Mouse (Mus musculus) lung, postnatal 14 days (tissue): ENCODE data around the gene Tgfbr3l.
A peak's percentile ranks its signal among the peaks of the same experiment; 100 is the strongest.
"Not testable (repeated sequence)": the region's sequence is repeated elsewhere in the genome, so short reads cannot be mapped to it uniquely, and the experiment has no call there.

Source experiments
- DNase-seq: peaks from one replicate; pipeline ENCODE4 v3.0.0; 2021

The Tgfbr3l gene

GRCm38 (mm10) chr8:4238434-4239192 lies 9.4 kb upstream of the Tgfbr3l start, which contains the start of the genes Map2k7 and Gm49320:
Gene Map2k7 (plus strand): TSS chr8:4238740.
Gene Gm49320 (plus strand): TSS chr8:4238865.
- DNase-seq, result peak; percentile 100

- DNase-seq, result no peak
Observed at GRCm38 (mm10) chr8:4239193-4239890, 8.7 kb upstream of the Tgfbr3l start.

GRCm38 (mm10) chr8:4245061-4245460 lies 3.0 kb upstream of the Tgfbr3l start:
- no peak for DNase-seq

- DNase-seq, result no peak
Observed at GRCm38 (mm10) chr8:4245737-4246136, 2.3 kb upstream of the Tgfbr3l start.

GRCm38 (mm10) chr8:4247241-4247640 lies 773 bp upstream of the Tgfbr3l start:
- no peak for DNase-seq

- no peak for DNase-seq
Observed at GRCm38 (mm10) chr8:4249213-4249612, 1.2 kb downstream of the Tgfbr3l start.

GRCm38 (mm10) chr8:4250306-4250970 lies 2.4 kb downstream of the Tgfbr3l start:
- DNase-seq, result peak; percentile 89

- no peak for DNase-seq
Observed at GRCm38 (mm10) chr8:4252116-4252760, 4.2 kb downstream of the Tgfbr3l start.

- DNase-seq, result peak; percentile 97
Observed at GRCm38 (mm10) chr8:4252934-4253841, 5.2 kb downstream of the Tgfbr3l start, which contains the start of gene Snapc2. Gene Snapc2 (plus strand): TSS chr8:4253080.

- DNase-seq, result peak; percentile 33
Observed at GRCm38 (mm10) chr8:4254001-4254400, 6.0 kb downstream of the Tgfbr3l start.

- not testable (repeated sequence) for DNase-seq
Observed at GRCm38 (mm10) chr8:4255471-4255870, 7.5 kb downstream of the Tgfbr3l start.

GRCm38 (mm10) chr8:4256911-4257310 lies 8.9 kb downstream of the Tgfbr3l start:
- DNase-seq, result no peak

GRCm38 (mm10) chr8:4257350-4257749 lies 9.3 kb downstream of the Tgfbr3l start:
- DNase-seq, result no peak

- DNase-seq, result peak; percentile 83
Observed at GRCm38 (mm10) chr8:4258233-4258632, 10.2 kb downstream of the Tgfbr3l start.

- DNase-seq, result no peak
Observed at GRCm38 (mm10) chr8:4258678-4259077, 10.7 kb downstream of the Tgfbr3l start.

- peak; percentile 98 for DNase-seq
Observed at GRCm38 (mm10) chr8:4259125-4259804, 11.3 kb downstream of the Tgfbr3l start, which contains the start of gene Ctxn1. Gene Ctxn1 (minus strand): TSS chr8:4259274.

GRCm38 (mm10) chr8:4259805-4260170 lies 11.8 kb downstream of the Tgfbr3l start:
- DNase-seq, result no peak

- no peak for DNase-seq
Observed at GRCm38 (mm10) chr8:4263105-4263791, 15.2 kb downstream of the Tgfbr3l start.

- DNase-seq, result no peak
Observed at GRCm38 (mm10) chr8:4265160-4265914, 17.3 kb downstream of the Tgfbr3l start.

- DNase-seq, result no peak
Observed at GRCm38 (mm10) chr8:4267627-4268026, 19.6 kb downstream of the Tgfbr3l start.
